Mouse (Mus musculus) kidney, adult 18-20 months (tissue): ENCODE results near the gene Vmn1r226.

Experiments used
- DNase-seq: peaks from one replicate; pipeline ENCODE4 v3.0.0; 2021

Gene Vmn1r226

GRCm38 (mm10) chr17:20682543-20682942, at the start of gene Vmn1r226:
Gene Vmn1r226, plus strand, starts transcription at chr17:20682843.
- DNase-seq: no peak

GRCm38 (mm10) chr17:20729543-20729942, 46.9 kb downstream of the Vmn1r226 start, which contains the start of gene Vmn1r227:
Gene Vmn1r227, plus strand, starts transcription at chr17:20729843.
- DNase-seq: no peak
